Mouse (Mus musculus) limb, embryonic 15.5 days (tissue): Measurements from ENCODE around the gene Card9. TPM values are rescaled to one million over a fixed set of nuclear protein-coding genes. Genes with fewer than 3 reads are reported as not detected.

Experiments
- ATAC-seq: fragments of 200-750 bp; cut with Nextera tagmentation; 2 replicates; pipeline ENCODE4 v1.8.0; 2017; ENCODE audit warnings: low read depth, moderate TSS enrichment; ENCODE audit not compliant: insufficient number of reproducible peaks, low FRiP score, low TSS enrichment
- H3K27ac ChIP-seq: fragments of 300-500 bp; sonication (generic); 2 replicates; pipeline ENCODE4 v1.5.1; 2015; ENCODE audit warnings: moderate library complexity, mild to moderate bottlenecking, inconsistent platforms
- H3K27me3 ChIP-seq: fragments of 300-500 bp; sonication (generic); 2 replicates; pipeline ENCODE4 v1.6.1; 2015; ENCODE audit warnings: inconsistent platforms
- H3K36me3 ChIP-seq: fragments of 300-500 bp; sonication (generic); 2 replicates; pipeline ENCODE4 v1.6.1; 2015; ENCODE audit warnings: inconsistent platforms
- H3K4me1 ChIP-seq: fragments of 300-500 bp; sonication (generic); 2 replicates; pipeline ENCODE4 v1.6.1; 2015; ENCODE audit warnings: inconsistent platforms
- H3K4me2 ChIP-seq: fragments of 300-500 bp; sonication (generic); 2 replicates; pipeline ENCODE4 v1.6.1; 2015; ENCODE audit warnings: mild to moderate bottlenecking, inconsistent platforms
- H3K4me3 ChIP-seq: fragments of 300-500 bp; sonication (generic); 2 replicates; pipeline ENCODE4 v1.5.1; 2015; ENCODE audit warnings: mild to moderate bottlenecking, inconsistent platforms
- H3K9ac ChIP-seq: fragments of 300-500 bp; sonication (generic); 2 replicates; pipeline ENCODE4 v1.6.1; 2015; ENCODE audit warnings: inconsistent platforms
- H3K9me3 ChIP-seq: fragments of 300-500 bp; sonication (generic); 2 replicates; pipeline ENCODE4 v1.6.1; 2016; ENCODE audit warnings: inconsistent platforms
- WGBS: fragments of 180-500 bp; shearing (Covaris S2); methylation state at CpG from one replicate; pipeline ENCODE4 v1.1.7; 2015; 5-methylcytosine and 5-hydroxymethylcytosine counted together
- polyA plus RNA-seq: library from polyadenylated mRNA; unstranded; fragments of >200 nt; fragmentation: Nextera tagmentation; extraction: Ambion mirVana; gene quantifications from 2 replicates; pipeline ENCODE4 v1.2.1, GENCODE M21; 2015

The Card9 gene
- polyA plus RNA-seq, 1 experiment from 2014 or later: 1.1 TPM

DNA sequence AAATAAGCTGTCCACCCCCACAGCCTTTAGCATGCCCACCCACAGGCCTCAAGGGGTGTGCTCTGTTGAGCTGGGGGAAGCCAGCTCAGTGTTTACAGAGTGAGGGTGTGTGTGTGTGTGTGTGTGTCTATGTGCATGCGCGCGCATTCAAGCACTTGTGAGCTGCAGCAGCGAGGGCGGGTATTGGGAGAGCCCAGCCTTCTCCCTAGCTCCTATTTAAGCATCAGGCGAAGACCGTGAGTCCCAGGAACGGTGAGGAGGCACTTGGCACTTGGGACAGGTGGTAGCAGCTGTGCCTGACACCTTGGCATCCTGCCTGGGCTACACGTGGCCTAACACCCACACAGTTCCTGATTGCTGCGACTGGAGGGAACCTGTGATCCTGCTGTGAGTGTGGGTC is 18.7 kb downstream of the Card9 start:
- ATAC-seq: peak; percentile 36; the same call in 1 of the 2 replicates
- H3K9ac ChIP-seq: no peak overlapping the region
- H3K9me3 ChIP-seq: no peaks in the 10 kb centered on the region
- H3K27ac ChIP-seq: peak overlapping the region; percentile 57
- H3K4me2 ChIP-seq: no peak overlapping the region
- 60% methylated on average over 10 of the region's 10 CpGs for WGBS
- peaks cover 85% of the 10 kb centered on the region for H3K36me3 ChIP-seq
- H3K4me1 ChIP-seq: peaks cover 40% of the 10 kb centered on the region
- no peak overlapping the region for H3K4me3 ChIP-seq
- H3K27me3 ChIP-seq: no peaks in the 10 kb centered on the region

DNA sequence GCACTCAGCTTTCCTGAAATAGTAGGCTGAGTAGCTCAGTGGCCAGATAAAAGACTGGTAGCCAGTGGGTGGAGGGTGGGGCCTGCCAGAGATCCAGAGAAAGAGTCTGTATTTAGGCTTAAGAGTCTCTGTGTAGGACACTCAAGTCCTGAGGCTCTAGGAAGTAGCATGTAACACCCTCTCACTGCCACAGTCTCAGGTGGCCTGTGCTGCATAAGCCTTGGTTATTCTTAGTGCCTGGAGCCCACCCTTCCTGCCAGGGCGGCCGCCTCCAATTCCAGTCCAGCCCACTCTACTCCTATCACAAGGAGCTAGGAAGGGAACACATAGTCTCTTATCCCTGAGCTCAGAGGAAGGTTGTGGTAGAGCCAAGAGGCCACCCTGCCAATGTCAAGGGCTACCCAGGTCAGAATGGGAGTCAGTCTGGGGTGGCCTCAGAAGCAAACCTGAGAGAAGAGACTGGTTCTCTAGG is 19.2 kb downstream of the Card9 start:
- H3K27ac ChIP-seq: peak overlapping the region; percentile 71
- H3K4me3 ChIP-seq: no peak overlapping the region
- ATAC-seq: peak; percentile 70; the same call in 1 of the 2 replicates
- H3K4me1 ChIP-seq: peaks cover 35% of the 10 kb centered on the region
- no peak overlapping the region for H3K9ac ChIP-seq
- no peaks in the 10 kb centered on the region for H3K9me3 ChIP-seq
- 95% methylated on average over 2 of the region's 2 CpGs for WGBS
- no peaks in the 10 kb centered on the region for H3K27me3 ChIP-seq
- H3K36me3 ChIP-seq: peaks cover 80% of the 10 kb centered on the region
- H3K4me2 ChIP-seq: 0 out of 2 replicates have a peak overlapping the region, but pooled peaks have one; percentile 2

DNA sequence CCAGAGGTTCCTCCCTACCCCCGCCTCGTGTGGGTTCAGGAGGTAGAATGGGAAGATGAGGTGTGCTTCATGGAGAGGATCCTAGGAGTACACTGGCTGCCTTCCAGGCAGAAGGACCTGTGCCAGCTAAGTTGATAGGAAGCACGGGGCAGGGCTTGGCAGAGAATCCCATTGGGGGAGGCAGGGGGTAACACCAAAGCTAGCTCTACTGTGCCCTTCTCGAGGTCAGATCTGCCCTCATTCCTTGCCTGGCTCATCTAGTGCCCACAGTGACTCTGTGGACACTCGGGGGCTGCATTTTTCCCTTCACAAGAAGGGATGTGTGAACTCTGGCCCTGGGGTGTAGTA is 21.5 kb downstream of the Card9 start:
- no peak for ATAC-seq
- Histone ChIP-seq H3K4me3 (no peak overlapping the region), H3K9me3 (no peaks in the 10 kb centered on the region), H3K9ac (no peak overlapping the region), H3K4me1 (peaks cover 31% of the 10 kb centered on the region), H3K4me2 (no peak overlapping the region), H3K36me3 (peaks cover 57% of the 10 kb centered on the region), H3K27me3 (no peaks in the 10 kb centered on the region), H3K27ac (no peak overlapping the region)
- 88% methylated on average over 5 of the region's 5 CpGs for WGBS

DNA sequence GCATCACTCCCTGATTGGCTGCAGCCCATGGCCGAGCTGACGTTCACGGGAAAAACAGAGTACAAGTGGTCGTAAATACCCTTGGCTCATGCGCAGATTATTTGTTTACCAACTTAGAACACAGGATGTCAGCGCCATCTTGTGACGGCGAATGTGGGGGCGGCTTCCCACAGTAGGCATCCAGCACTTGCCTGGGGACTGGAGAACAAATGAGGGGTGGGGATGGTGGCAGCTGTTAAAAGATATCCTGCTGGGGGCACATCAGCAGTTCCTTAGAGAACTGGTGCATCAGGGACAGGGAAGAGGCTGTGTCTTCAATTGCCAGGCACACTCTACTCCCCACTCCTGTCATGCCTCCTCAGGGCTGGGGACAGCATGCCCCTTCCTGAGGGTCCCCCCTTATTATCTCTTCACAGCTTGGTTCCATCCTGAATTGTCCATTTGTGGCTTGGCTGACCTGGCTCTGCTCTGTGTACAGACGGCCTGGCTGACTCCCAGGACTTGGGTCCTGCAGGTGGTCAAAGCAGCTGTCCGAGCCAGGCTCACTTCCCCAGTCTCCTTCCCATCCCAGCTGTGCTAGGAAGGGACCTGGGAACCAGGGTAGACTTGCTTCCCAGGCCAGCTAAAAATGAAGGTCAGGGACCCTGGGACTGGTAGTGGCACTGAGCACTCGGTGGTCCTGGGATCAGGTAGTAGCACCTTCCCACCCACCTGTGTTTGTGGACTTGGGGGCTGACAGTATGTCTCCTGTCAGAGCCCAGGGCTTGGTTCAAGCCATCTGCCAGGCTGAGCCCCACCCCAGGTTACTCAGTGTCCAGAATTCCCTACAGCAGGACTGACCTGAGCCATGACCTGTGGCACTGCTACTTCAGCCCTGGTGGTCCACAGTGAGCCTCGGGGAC is 22.2 kb downstream of the Card9 start:
- no peak overlapping the region for H3K4me3 ChIP-seq
- H3K27ac ChIP-seq: no peak overlapping the region
- peaks cover 50% of the 10 kb centered on the region for H3K36me3 ChIP-seq
- H3K27me3 ChIP-seq: no peaks in the 10 kb centered on the region
- WGBS: 79% methylated on average over 10 of the region's 13 CpGs
- ATAC-seq: no peak
- no peak overlapping the region for H3K9ac ChIP-seq
- no peak overlapping the region for H3K4me2 ChIP-seq
- H3K9me3 ChIP-seq: no peaks in the 10 kb centered on the region
- peaks cover 31% of the 10 kb centered on the region for H3K4me1 ChIP-seq

DNA sequence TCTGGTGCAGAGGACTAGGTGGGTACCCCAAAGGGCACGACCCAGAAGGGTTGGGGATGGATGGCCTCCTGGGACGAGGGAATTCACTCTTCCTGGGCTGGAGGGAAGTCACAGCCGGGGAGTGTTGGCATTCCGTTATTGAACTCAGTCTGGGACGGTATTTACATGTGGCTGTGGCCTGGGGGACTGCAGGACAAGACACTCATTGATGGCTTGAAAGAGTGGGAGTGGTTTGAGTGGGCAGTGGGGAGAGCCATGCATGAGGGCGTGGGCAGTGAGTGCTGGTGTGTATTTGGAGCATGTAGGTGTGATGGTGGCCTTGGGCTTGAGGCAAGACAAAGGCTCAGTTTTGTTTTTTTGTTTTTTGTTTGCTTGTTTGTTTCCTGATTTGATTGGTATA is 30.0 kb downstream of the Card9 start:
- H3K9me3 ChIP-seq: no peaks in the 10 kb centered on the region
- peak; percentile 43; the same call in 1 of the 2 replicates for ATAC-seq
- peak overlapping the region; percentile 71 for H3K27ac ChIP-seq
- H3K9ac ChIP-seq: no peak overlapping the region
- H3K4me2 ChIP-seq: no peak overlapping the region
- H3K4me3 ChIP-seq: no peak overlapping the region
- peaks cover 65% of the 10 kb centered on the region for H3K36me3 ChIP-seq
- 77% methylated on average over 6 of the region's 6 CpGs for WGBS
- H3K27me3 ChIP-seq: no peaks in the 10 kb centered on the region
- no peaks in the 10 kb centered on the region for H3K4me1 ChIP-seq

DNA sequence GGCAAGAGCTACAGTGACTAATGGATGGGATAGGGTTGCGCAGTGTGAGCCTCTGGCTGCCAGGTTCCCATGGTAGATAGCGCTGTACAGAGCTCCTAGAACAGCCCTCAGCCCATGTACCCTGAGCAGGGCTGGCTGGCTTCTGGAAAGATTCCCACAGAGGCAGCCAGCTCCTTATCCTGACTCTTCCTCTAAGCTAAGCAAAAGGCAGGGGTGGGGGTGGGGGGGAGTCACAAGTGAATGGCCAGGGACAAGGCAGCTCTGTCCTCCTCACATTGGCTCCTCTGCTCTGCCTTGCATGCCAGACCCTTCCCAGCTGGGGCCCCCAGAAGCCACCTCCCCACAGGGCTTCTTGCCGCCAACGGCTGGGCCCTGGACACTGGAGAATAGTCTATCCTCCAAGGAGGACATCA is 30.7 kb downstream of the Card9 start:
- WGBS: 96% methylated on average over 4 of the region's 4 CpGs
- H3K4me2 ChIP-seq: no peak overlapping the region
- peak; percentile 59 for ATAC-seq
- H3K4me1 ChIP-seq: no peaks in the 10 kb centered on the region
- H3K4me3 ChIP-seq: no peak overlapping the region
- peaks cover 71% of the 10 kb centered on the region for H3K36me3 ChIP-seq
- no peaks in the 10 kb centered on the region for H3K9me3 ChIP-seq
- H3K27me3 ChIP-seq: no peaks in the 10 kb centered on the region
- peak overlapping the region; percentile 71 for H3K27ac ChIP-seq
- H3K9ac ChIP-seq: no peak overlapping the region

DNA sequence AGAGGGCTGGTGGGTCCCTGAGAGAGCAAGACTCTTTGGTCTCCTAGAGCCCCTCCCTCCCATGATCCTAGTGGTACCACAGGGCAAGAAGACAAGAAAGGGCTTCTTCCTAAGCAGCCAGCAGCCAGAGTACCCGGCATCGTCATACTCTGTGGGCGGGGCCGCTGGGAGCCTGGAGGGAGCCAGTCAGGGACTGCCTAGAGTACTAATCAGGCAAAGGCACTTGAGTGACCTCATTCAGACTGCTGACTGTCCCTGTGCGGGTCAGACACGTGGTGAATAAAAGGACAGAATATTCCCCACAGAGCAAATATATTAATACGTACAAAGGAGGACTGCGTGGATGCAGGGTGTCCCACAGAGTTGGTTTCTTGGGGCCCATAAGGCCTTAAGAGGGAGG is 31.3 kb downstream of the Card9 start:
- 59% methylated on average over 8 of the region's 8 CpGs for WGBS
- Histone ChIP-seq H3K9me3 (no peaks in the 10 kb centered on the region), H3K27ac (peak overlapping the region; percentile 71; the same call in 1 of the 2 replicates), H3K9ac (no peak overlapping the region), H3K4me1 (no peaks in the 10 kb centered on the region), H3K36me3 (peaks cover 77% of the 10 kb centered on the region), H3K4me2 (no peak overlapping the region), H3K4me3 (no peak overlapping the region), H3K27me3 (no peaks in the 10 kb centered on the region)
- ATAC-seq: no peak

DNA sequence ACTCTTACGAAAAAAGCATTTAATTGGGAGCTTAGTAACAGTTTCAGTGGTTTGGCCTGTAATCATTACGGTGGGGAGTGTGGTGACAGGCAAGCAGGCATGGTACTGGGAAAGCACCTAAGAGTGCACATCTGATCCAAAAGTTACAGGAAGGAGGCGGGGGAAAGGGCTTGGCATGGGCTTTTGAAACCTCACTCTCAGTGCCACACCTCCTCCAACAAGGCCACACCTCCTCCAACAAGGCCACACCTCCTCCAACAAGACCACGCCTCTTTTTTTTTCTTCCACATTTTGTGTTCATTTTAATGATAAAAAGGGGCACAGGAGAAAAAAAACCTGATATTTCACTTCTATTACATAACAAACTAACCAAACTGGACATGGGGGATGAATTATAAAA is 32.9 kb downstream of the Card9 start:
- Histone ChIP-seq H3K27ac (no peak overlapping the region), H3K36me3 (peaks cover 91% of the 10 kb centered on the region), H3K9ac (no peak overlapping the region), H3K9me3 (no peaks in the 10 kb centered on the region), H3K4me1 (no peaks in the 10 kb centered on the region), H3K27me3 (no peaks in the 10 kb centered on the region), H3K4me3 (no peak overlapping the region), H3K4me2 (no peak overlapping the region)
- no peak for ATAC-seq
- 83% methylated on average over 4 of the region's 4 CpGs for WGBS

DNA sequence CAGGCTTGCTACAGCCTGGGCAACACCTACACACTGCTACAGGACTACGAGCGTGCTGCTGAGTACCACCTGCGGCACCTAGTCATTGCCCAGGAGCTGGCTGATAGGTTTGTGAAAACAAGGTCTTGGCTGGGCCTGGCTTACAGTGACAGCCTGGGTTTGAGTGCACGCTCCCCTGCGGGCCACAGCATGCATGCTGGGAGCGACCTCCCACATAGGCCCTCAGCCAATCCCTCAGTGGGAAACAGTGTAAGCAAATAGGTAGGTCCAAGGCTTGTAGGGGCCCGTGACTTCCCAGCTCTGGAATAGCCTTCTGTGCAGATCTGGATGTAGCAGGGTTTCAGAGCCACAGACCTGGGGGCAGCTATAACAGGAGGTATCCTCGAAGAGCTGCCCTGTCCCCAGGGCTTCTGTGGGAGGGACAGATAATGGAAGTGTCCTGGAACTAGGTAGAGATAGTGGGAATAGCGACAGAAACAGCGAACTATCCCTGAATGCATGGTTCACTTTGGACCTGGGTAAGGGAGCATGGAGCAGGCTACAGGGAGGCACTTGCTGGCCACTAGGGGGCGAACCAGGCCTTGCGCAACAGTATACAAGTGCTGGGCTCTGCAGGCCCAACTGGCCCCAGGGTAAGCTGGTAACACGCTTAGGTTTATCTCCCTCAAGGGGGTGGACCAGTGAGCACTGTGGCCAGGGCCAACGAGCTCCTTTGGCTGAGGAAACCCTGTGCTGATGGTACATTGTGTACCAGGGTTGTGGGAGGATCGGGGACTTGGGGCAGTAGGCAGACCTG is 35.1 kb downstream of the Card9 start:
- peaks cover 78% of the 10 kb centered on the region for H3K36me3 ChIP-seq

DNA sequence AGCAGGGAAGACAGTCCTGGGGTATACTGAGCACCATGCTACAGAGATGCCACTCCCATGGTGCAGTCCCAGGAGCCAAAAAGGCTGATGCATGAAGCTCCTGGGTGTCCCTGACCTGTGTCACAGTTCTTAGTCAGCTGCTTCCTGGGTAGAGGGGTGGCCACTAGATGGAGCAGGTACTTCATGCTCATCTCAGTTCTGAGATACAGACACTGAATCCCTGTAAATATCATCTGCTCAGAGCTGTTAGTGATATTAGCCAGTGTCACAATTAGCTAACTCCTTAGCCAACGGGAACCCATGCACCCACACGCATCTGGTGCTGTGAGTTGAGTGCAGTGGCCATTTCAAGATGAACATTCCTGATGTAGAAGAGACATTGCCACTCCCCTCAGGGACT is 35.8 kb downstream of the Card9 start:
- Histone ChIP-seq H3K27me3 (no peaks in the 10 kb centered on the region), H3K36me3 (peaks cover 71% of the 10 kb centered on the region), H3K9ac (no peak overlapping the region), H3K9me3 (no peaks in the 10 kb centered on the region), H3K4me1 (peaks cover 12% of the 10 kb centered on the region), H3K4me2 (no peak overlapping the region), H3K4me3 (no peak overlapping the region), H3K27ac (no peak overlapping the region)
- WGBS: 66% methylated on average over 2 of the region's 2 CpGs
- no peak for ATAC-seq

More for the DNA sequence above, 35.1 kb downstream of the Card9 start:
- peak; percentile 56; the same call in 1 of the 2 replicates for ATAC-seq
- H3K27me3 ChIP-seq: no peaks in the 10 kb centered on the region
- no peak overlapping the region for H3K27ac ChIP-seq
- H3K9me3 ChIP-seq: no peaks in the 10 kb centered on the region
- no peak overlapping the region for H3K4me3 ChIP-seq
- 0 out of 2 replicates have a peak, but pooled peaks cover 7% of the 10 kb centered on the region for H3K4me1 ChIP-seq
- no peak overlapping the region for H3K9ac ChIP-seq
- WGBS: 66% methylated on average over 15 of the region's 15 CpGs
- no peak overlapping the region for H3K4me2 ChIP-seq

DNA sequence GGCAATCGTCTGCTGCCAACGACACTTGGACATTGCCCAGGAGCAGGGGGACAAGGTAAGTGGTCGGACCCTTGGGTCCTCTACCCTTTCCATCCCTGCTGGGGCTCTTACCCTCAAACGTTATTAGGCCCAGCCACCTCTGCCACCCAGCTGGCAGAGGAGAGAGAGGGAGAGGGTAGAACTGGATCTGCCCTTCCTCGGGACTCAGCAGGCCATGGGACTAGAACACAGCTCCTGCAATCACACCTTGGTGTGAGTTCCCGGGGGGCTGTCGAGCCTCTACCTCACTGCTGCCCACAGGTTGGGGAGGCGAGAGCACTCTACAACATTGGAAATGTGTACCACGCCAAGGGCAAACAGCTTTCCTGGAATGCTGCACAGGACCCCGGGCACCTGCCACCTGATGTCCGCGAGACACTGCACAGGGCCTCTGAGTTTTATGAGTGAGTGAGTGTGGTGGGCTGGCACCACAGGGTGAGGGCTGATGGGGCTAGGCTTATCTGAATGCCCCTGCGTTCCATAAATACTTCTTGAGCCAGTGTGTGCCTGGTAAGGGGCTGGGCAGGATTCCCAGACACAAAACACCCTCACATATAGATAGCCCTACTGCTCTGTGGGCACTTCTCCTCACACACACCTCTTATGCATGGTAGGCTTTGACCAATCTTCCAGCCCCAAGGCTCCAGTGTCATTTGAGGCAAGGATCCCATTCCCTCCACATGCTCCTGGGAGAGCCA is 37.0 kb downstream of the Card9 start:
- no peak overlapping the region for H3K27ac ChIP-seq
- no peak overlapping the region for H3K4me2 ChIP-seq
- H3K9me3 ChIP-seq: no peaks in the 10 kb centered on the region
- ATAC-seq: no peak
- peaks cover 62% of the 10 kb centered on the region for H3K36me3 ChIP-seq
- no peaks in the 10 kb centered on the region for H3K27me3 ChIP-seq
- 83% methylated on average over 13 of the region's 13 CpGs for WGBS
- peaks cover 23% of the 10 kb centered on the region for H3K4me1 ChIP-seq
- H3K9ac ChIP-seq: no peak overlapping the region
- no peak overlapping the region for H3K4me3 ChIP-seq
